Mouse (Mus musculus) cerebellum, postnatal 36 days (tissue): ENCODE data around the gene Mdm2.

ENCODE experiments used
- DNase-seq, 2 experiments: peaks; one replicate each; pipeline ENCODE4 v3.0.0; 2021 to 2022; ENCODE audit warnings: mixed read lengths in 2 of 2

Gene Mdm2

GRCm38 (mm10) chr10:117640595-117641078 is 69.9 kb downstream of the Mdm2 start:
- DNase-seq: no peak

DNA sequence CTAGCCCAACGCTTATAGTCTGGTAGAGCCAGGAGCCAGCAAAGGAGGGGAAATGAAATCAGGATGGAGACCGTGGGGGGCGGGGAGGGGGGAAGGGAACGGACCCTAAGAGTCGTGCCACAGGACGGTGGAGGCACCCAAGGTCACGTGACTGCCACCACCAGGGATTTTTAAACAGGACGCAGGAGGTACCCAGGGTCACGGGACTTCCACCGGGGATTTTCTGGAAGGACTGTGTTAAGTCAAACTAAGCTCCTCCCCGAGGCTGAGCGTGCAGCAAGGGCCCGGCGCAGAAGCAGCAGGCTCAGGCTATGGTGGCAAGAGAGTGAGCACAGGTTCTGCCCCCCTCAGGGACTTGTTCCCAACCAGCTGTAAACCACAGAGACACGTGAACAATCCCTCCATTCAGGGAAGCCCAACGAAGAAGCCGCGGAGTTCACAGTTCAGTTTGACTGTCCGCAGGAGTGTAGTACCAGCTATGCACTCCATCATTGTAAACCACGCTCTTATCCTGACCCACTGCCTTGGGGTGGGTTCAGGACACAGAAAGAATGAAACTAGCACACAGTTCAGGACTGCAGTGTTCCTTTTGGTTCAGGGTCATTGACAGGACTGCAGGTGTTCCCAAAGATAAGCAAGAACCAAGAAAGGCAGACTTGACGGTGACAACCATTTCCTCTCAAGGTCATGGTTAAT is 70.5 kb downstream of the Mdm2 start:
- no peak for DNase-seq

GRCm38 (mm10) chr10:117639221-117639599 is 71.3 kb downstream of the Mdm2 start:
- DNase-seq: no peak
